Mouse (Mus musculus) brain, embryonic 18.5 days (tissue): ENCODE results near the gene Hsd17b6.

Experiments
- DNase-seq: peaks from one replicate; pipeline ENCODE4 v3.0.0-alpha.2; 2012; ENCODE audit warnings: low read depth, low spot score

The Hsd17b6 gene

GRCm38 (mm10) chr10:128008207-128008889, 937 bp upstream of the Hsd17b6 start:
- peak; percentile 64 for DNase-seq

DNA sequence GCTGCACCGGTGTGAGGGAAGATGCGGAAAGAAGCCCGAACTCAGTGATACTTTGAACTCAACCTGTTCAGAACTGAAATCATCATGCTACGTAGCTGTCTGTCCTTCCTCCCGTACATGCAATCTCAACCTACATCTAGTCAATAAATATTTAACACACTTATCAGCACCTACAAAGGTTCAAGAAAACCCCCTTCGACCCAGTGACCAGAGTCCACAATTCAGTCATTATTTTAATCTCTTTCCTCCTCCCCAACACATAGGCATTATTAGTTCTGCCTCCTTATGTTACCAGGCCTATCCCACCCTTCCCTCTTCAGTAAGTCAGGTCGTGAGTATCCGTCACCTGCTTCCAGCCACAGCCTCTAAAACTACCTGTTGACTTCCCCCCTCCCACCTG, 1.9 kb downstream of the Hsd17b6 start:
- no peak for DNase-seq

- DNase-seq, result no peak
These were observed 2.5 kb downstream of the Hsd17b6 start for GRCm38 (mm10) chr10:128004918-128005317.

GRCm38 (mm10) chr10:128003281-128003801, 4.1 kb downstream of the Hsd17b6 start:
- DNase-seq, result no peak

DNA sequence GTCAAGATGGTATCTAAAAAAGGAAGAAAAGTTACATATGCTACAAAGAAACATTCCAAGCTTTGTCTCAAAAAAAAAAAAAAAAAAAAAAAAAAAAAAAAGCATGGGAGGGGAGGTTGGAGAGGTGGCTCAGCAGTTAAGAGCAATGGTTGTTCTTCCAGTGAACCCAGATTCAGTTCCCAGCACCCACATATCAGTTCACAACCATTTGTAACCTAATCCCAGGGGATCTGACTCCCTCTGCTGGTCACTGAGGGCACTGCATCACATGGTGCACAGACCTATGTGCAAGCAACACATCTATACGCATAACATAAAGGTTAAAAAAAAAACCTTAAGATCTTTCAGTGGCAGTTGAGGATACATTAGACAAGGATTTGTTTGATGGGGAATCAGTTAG, 9.2 kb downstream of the Hsd17b6 start:
- DNase-seq, result no peak

DNA sequence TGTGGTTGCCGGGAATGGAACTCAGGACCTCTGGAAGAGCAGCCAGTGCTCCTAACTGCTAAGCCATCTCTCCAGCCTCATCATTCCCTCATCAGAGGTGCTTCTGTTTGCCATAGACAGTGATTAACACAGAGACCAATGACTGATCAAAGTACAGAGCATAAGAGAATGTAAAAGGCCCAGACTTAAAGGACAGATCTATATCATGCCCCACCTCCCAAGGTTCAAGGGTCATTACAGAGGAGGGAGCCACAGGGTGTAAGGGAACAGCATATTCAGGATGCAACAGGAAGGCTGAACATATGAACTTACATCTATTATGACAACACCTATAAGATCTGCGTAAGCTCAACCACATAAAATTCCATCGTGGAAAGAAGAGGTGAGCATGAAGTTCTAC, 10.7 kb downstream of the Hsd17b6 start:
- no peak for DNase-seq

DNA sequence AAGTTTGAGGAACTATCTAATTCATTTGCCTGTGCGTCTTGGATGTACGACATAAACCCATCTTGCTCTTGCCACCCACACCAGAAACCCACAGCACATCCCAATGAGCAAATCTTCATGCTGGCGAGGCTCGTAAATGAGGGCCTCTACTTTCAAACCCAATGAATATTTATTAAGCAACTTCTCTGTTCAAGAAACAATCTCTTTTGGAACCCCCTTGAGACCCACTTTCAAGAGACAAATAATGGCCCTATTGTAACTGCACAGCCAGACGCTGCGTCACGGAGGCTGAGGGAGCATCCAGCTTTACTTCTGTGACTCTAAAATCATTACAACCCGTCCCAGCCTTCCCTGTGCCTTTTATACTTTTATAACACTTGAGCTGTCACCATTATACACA, 21.8 kb downstream of the Hsd17b6 start:
- no peak for DNase-seq

DNA sequence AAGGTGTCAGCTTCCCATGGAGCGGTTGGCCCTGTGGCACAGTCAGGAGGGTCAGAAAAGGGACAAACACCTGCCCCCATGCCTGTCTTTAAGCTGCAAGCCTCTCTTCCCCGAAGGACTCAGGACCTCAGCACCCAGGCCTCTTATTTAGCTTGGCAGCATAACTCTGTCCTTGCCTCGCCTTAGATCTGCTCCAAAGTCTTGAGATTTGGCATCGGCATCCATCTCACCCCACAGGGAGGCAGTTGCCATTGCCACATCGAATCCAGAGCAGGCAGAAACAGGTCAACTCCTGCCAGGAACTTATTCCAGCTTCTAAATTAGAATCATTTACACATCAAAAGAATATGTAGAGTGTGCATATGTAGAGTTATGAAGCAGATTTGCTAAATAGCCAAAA, 22.8 kb downstream of the Hsd17b6 start:
- no peak for DNase-seq

DNA sequence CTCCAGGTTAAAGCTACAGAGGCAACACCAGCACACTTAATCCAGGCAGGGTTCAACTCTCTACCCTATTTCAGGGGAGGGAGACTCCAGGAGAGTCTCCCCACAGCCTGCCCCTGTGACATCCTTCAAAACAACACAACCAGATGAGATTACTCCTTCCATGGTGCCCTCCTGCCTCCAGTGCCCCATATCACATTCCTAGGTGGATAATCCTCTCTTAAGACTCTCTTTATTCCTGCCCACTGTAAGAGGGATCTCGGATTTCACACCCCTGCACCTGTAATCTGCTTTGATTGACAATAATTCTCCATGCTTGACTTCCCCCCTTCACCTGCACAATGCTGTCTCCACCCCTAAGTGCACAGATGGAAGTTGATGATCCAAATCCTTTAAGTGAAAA, 31.9 kb downstream of the Hsd17b6 start:
- DNase-seq, result no peak

DNA sequence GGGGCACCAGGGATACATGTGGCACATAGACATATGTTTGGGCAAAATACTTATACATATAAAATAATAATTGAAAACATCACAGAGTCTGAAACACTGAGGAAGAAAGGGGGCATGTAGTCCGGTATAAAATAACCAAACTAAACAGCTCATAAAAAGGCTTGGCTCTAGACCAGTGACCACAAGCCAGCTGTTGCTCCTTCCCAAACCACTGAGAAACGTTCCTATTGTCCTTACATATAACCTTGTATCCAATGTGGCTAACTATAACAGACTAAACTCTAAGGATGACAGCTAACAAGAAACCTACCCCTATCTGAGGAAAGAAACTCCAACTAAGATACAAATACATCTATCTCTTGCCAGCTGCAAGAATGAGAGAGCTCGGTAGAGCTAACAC, 33.3 kb downstream of the Hsd17b6 start:
- no peak for DNase-seq

GRCm38 (mm10) chr10:127971135-127971534, 36.3 kb downstream of the Hsd17b6 start:
- DNase-seq, result no peak

- DNase-seq, result no peak
These were observed 37.0 kb downstream of the Hsd17b6 start for GRCm38 (mm10) chr10:127970359-127970831.

DNA sequence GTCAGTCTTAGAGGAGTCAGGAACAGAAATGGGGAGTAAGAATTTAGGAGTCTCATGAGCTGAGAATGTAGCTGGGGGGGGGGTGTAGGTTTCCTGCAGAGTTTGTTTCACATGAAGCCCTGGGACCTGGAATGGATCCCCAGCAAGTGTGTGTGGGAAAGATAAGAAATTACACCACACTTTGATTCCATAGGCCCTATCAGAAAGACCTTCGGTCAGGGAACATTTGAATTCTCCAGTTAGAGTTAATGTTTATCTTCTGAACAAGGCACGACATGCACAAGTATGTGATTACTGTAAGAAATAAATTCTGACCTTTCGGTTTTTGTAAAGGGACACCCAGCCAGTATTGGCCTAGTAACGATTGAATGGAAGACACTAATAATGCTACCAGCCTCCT, 37.6 kb downstream of the Hsd17b6 start:
- DNase-seq, result no peak

DNA sequence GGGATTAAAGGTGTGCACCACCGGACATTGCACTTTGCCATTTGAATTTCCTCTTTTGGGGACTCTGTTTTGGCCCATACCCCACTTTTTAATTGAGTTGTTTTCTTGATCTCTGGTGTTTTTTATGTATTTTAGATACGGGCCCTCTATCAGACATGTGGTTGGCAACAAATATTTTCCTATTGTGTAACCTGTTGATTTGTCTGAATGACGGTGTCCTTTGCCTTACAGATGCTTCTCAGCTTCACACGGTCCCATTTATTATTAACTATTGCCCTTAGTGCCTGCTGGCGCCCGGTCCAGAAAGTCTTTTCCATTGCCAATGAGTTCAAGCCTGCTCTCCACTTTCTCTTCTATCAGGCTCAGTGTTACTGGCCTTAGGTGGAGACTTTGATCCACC, 40.9 kb downstream of the Hsd17b6 start:
- DNase-seq, result no peak

- no peak for DNase-seq
These were observed 43.4 kb downstream of the Hsd17b6 start for GRCm38 (mm10) chr10:127964004-127964403.

- DNase-seq, result no peak
These were observed 45.0 kb downstream of the Hsd17b6 start for GRCm38 (mm10) chr10:127962451-127962850.

DNA sequence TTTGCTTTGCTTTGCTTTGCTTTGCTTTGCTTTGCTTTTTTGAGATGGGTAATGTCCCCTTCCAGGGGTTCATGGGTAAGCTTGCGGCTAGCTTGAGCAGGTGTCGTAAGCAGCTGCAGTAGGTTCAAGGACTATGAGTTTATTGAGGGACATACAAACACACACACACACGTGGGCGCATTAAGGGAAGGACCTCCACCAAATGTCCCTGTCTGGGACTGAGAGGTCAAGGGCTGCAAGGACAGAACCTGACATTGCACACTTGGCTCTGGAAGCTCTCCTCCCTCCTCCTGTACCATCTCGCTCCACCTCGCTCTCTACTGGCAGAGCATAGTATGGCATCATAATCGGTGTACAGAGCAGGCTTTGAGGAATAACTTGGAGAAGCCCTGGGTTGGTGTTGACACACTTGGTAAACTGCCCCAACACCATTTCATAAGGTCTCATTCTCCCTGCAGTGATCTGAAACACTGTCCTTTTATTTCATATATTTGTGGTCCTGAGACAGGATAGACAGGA, 48.2 kb downstream of the Hsd17b6 start:
- no peak for DNase-seq

- no peak for DNase-seq
These were observed 51.1 kb downstream of the Hsd17b6 start for GRCm38 (mm10) chr10:127956168-127956816.

- no peak for DNase-seq
These were observed 52.4 kb downstream of the Hsd17b6 start for GRCm38 (mm10) chr10:127955034-127955433.

GRCm38 (mm10) chr10:127951821-127952220, 55.6 kb downstream of the Hsd17b6 start:
- no peak for DNase-seq

- DNase-seq, result no peak
These were observed 56.0 kb downstream of the Hsd17b6 start for GRCm38 (mm10) chr10:127951390-127951789.

DNA sequence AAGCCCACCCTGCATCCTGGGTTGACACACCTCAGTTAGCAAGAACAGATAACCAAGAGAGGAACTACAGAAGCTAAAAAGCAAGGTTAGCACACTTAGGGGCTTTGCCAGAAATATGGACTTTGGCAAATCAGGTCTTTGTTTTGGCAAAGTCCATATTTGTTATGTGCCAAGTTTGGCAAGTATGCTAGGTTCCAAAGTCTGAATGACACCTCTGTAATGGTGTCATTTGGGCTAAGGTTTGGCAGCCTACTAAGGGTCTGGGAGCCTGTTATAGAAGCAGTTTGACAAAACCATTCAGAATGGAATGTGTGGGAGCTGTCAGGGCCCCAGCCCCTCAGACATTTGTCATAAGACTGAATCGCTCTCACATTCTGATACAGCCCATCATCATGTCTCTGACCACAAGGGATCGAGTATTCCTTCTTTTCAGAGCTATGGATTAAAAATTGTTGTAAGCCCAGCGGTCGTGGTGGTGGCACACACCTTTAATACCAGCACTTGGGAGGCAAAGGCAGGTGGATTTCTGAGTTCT, 57.7 kb downstream of the Hsd17b6 start:
- DNase-seq, result no peak
